Mouse (Mus musculus) lung, embryonic 14.5 days (tissue): ENCODE results near the gene Zmynd12. TPM values are rescaled to one million over a fixed set of nuclear protein-coding genes. Genes with fewer than 3 reads are reported as not detected.

ENCODE experiments used
- ATAC-seq: fragments of 200-750 bp; cut with Nextera tagmentation; 2 replicates; pipeline ENCODE4 v1.8.0; 2017; ENCODE audit warnings: mild to moderate bottlenecking, moderate TSS enrichment, moderate library complexity; ENCODE audit not compliant: insufficient read depth
- DNase-seq: peaks from one replicate; pipeline ENCODE4 v3.0.0-alpha.2; 2015
- H3K27ac ChIP-seq: fragments of 300-500 bp; sonication (generic); 2 replicates; pipeline ENCODE4 v1.5.1; 2014; ENCODE audit warnings: low read depth, mild to moderate bottlenecking, moderate library complexity
- H3K27me3 ChIP-seq: fragments of 300-500 bp; sonication (generic); 2 replicates; pipeline ENCODE4 v1.6.1; 2014; ENCODE audit warnings: low read length, control low read depth; ENCODE audit not compliant: insufficient read depth
- H3K36me3 ChIP-seq: fragments of 300-500 bp; sonication (generic); 2 replicates; pipeline ENCODE4 v1.6.1; 2014; ENCODE audit warnings: control low read depth; ENCODE audit not compliant: insufficient read depth
- H3K4me1 ChIP-seq: fragments of 300-500 bp; sonication (generic); 2 replicates; pipeline ENCODE4 v1.6.1; 2014; ENCODE audit warnings: antibody characterized with exemption, control low read depth; ENCODE audit not compliant: insufficient read depth
- H3K4me2 ChIP-seq: fragments of 300-500 bp; sonication (generic); 2 replicates; pipeline ENCODE4 v1.6.1; 2014; ENCODE audit warnings: mild to moderate bottlenecking
- H3K4me3 ChIP-seq: fragments of 300-500 bp; sonication (generic); 2 replicates; pipeline ENCODE4 v1.5.1; 2014; ENCODE audit warnings: low read depth, low read length
- H3K9ac ChIP-seq: fragments of 300-500 bp; sonication (generic); 2 replicates; pipeline ENCODE4 v1.6.1; 2014
- H3K9me3 ChIP-seq: fragments of 300-500 bp; sonication (generic); 2 replicates; pipeline ENCODE4 v1.6.1; 2016; ENCODE audit warnings: low read depth, low read length, control low read depth
- CTCF ChIP-seq: IDR thresholded peaks from 2 replicates; pipeline ENCODE4 v1.5.1; 2016; ENCODE audit warnings: antibody characterized with exemption, low read depth
- WGBS: fragments of 180-500 bp; shearing (Covaris S2); extraction: QIAGEN DNeasy Blood & Tissue Kit; methylation state at CpG from one replicate; pipeline ENCODE4 v1.1.7; 2014; 5-methylcytosine and 5-hydroxymethylcytosine counted together
- polyA plus RNA-seq: library from polyadenylated mRNA; unstranded; fragments of >200 nt; fragmentation: Nextera tagmentation; extraction: Ambion mirVana; gene quantifications from 2 replicates; pipeline ENCODE4 v1.2.1, GENCODE M21; 2014

The Zmynd12 gene
- polyA plus RNA-seq: 0.16 and 0.20 TPM in 2 replicates

GRCm38 (mm10) chr4:119422294-119422964 lies at the start of gene Zmynd12, which contains the start of gene Ppcs:
Gene Zmynd12 (plus strand): TSS chr4:119422814.
Gene Ppcs (minus strand): TSS chr4:119422420.
- no peaks in the 10 kb centered on the region for H3K27me3 ChIP-seq
- peaks cover 4% of the 10 kb centered on the region; the same call in 1 of the 2 replicates for H3K4me1 ChIP-seq
- peak within 1 kb of the TSS; percentile 95 for H3K4me2 ChIP-seq
- H3K36me3 ChIP-seq: no peaks in the 10 kb centered on the region
- H3K27ac ChIP-seq: peak within 1 kb of the TSS; percentile 91
- peak; percentile 95 for ATAC-seq
- peak; percentile 41 for TF ChIP-seq CTCF
- DNase-seq: peak; percentile 95
- peak within 1 kb of the TSS; percentile 75 for H3K9ac ChIP-seq
- WGBS: under 1% methylated on average over 52 of the region's 52 CpGs
- peak within 1 kb of the TSS; percentile 64 for H3K4me3 ChIP-seq
- no peaks in the 10 kb centered on the region for H3K9me3 ChIP-seq

- whole genome bisulfite sequencing: 68% methylated on average over 7 of the region's 7 CpGs
- Histone ChIP-seq H3K9ac (no peak overlapping the region), H3K27ac (no peak overlapping the region), H3K4me1 (no peaks in the 10 kb centered on the region), H3K27me3 (no peaks in the 10 kb centered on the region), H3K9me3 (no peaks in the 10 kb centered on the region), H3K36me3 (no peaks in the 10 kb centered on the region), H3K4me3 (no peak overlapping the region), H3K4me2 (no peak overlapping the region)
- no peak for ATAC-seq
- peak; percentile 19 for DNase-seq
- TF ChIP-seq CTCF: peak; percentile 12; the same call in 1 of the 2 replicates
Observed at GRCm38 (mm10) chr4:119381471-119382190, 41.0 kb upstream of the Zmynd12 start.

GRCm38 (mm10) chr4:119389184-119389583 lies 33.4 kb upstream of the Zmynd12 start:
- no peaks in the 10 kb centered on the region for H3K9me3 ChIP-seq
- WGBS: 66% methylated on average over 3 of the region's 3 CpGs
- H3K9ac ChIP-seq: no peak overlapping the region
- DNase-seq: no peak
- no peak for TF ChIP-seq CTCF
- H3K4me1 ChIP-seq: no peaks in the 10 kb centered on the region
- H3K4me3 ChIP-seq: no peak overlapping the region
- H3K4me2 ChIP-seq: no peak overlapping the region
- no peaks in the 10 kb centered on the region for H3K27me3 ChIP-seq
- no peaks in the 10 kb centered on the region for H3K36me3 ChIP-seq
- H3K27ac ChIP-seq: no peak overlapping the region
- no peak for ATAC-seq

GRCm38 (mm10) chr4:119390369-119390768 lies 32.2 kb upstream of the Zmynd12 start:
- peak; percentile 63 for TF ChIP-seq CTCF
- WGBS: 86% methylated on average over 1 of the region's 1 CpGs
- no peaks in the 10 kb centered on the region for H3K36me3 ChIP-seq
- DNase-seq: peak; percentile 62
- H3K4me3 ChIP-seq: no peak overlapping the region
- no peaks in the 10 kb centered on the region for H3K27me3 ChIP-seq
- no peaks in the 10 kb centered on the region for H3K9me3 ChIP-seq
- no peak overlapping the region for H3K9ac ChIP-seq
- ATAC-seq: no peak
- H3K27ac ChIP-seq: no peak overlapping the region
- H3K4me2 ChIP-seq: no peak overlapping the region
- H3K4me1 ChIP-seq: no peaks in the 10 kb centered on the region

GRCm38 (mm10) chr4:119398751-119399150 lies 23.9 kb upstream of the Zmynd12 start:
- Histone ChIP-seq H3K4me2 (no peak overlapping the region), H3K27ac (no peak overlapping the region), H3K27me3 (no peaks in the 10 kb centered on the region), H3K9me3 (peaks cover 5% of the 10 kb centered on the region; the same call in 1 of the 2 replicates), H3K9ac (no peak overlapping the region), H3K4me1 (no peaks in the 10 kb centered on the region), H3K4me3 (no peak overlapping the region), H3K36me3 (no peaks in the 10 kb centered on the region)
- no peak for ATAC-seq
- WGBS: 72% methylated on average over 7 of the region's 7 CpGs
- no peak for TF ChIP-seq CTCF
- DNase-seq: no peak

- peak; percentile 17; the same call in 1 of the 2 replicates for TF ChIP-seq CTCF
- no peak overlapping the region for H3K4me2 ChIP-seq
- H3K9me3 ChIP-seq: peaks cover 5% of the 10 kb centered on the region; the same call in 1 of the 2 replicates
- no peaks in the 10 kb centered on the region for H3K27me3 ChIP-seq
- no peaks in the 10 kb centered on the region for H3K36me3 ChIP-seq
- no peak overlapping the region for H3K4me3 ChIP-seq
- ATAC-seq: no peak
- DNase-seq: peak; percentile 15
- H3K27ac ChIP-seq: no peak overlapping the region
- H3K4me1 ChIP-seq: no peaks in the 10 kb centered on the region
- H3K9ac ChIP-seq: no peak overlapping the region
- WGBS: 50% methylated on average over 7 of the region's 7 CpGs
Observed at GRCm38 (mm10) chr4:119400896-119401295, 21.7 kb upstream of the Zmynd12 start.

GRCm38 (mm10) chr4:119403431-119403830 lies 19.2 kb upstream of the Zmynd12 start:
- Histone ChIP-seq H3K36me3 (no peaks in the 10 kb centered on the region), H3K4me2 (no peak overlapping the region), H3K9me3 (peaks cover 5% of the 10 kb centered on the region; the same call in 1 of the 2 replicates), H3K4me3 (no peak overlapping the region), H3K27ac (no peak overlapping the region), H3K4me1 (no peaks in the 10 kb centered on the region), H3K9ac (no peak overlapping the region), H3K27me3 (no peaks in the 10 kb centered on the region)
- no peak for DNase-seq
- no peak for TF ChIP-seq CTCF
- ATAC-seq: no peak
- WGBS: 93% methylated on average over 2 of the region's 2 CpGs
